Mouse (Mus musculus) lung, adult 2 months (tissue): Measurements from ENCODE around the gene Gng3. TPM values are rescaled to one million over a fixed set of nuclear protein-coding genes. Genes with fewer than 3 reads are reported as not detected.

Experiments
- DNase-seq: peaks from one replicate; pipeline ENCODE4 v3.0.0; 2022
- H3K4me1 ChIP-seq: fragments of 200-500 bp; 2 replicates; pipeline ENCODE4 v1.6.1; 2011; ENCODE audit warnings: low read length; ENCODE audit not compliant: control insufficient read depth, insufficient read depth
- H3K4me3 ChIP-seq: fragments of 200-500 bp; replicated peaks from 2 replicates; pipeline ENCODE3; 2011; ENCODE audit warnings: low read depth, mild to moderate bottlenecking, control low read depth, low read length; ENCODE audit errors: extremely low read depth
- CTCF ChIP-seq: fragments of 200-500 bp; IDR thresholded peaks from 2 replicates; pipeline ENCODE4 v1.5.1; 2011; ENCODE audit warnings: mild to moderate bottlenecking, low read length, control low read depth; ENCODE audit not compliant: insufficient read depth
- POLR2A ChIP-seq: fragments of 200-500 bp; IDR thresholded peaks from 2 replicates; pipeline ENCODE4 v1.6.1; 2011; ENCODE audit warnings: low read depth, mild to moderate bottlenecking, control low read depth, low read length, borderline replicate concordance; ENCODE audit errors: extremely low read depth
- WGBS: fragments of 180-500 bp; shearing (Covaris S2); methylation state at CpG from one replicate; pipeline ENCODE4 v1.1.7; 2018; 5-methylcytosine and 5-hydroxymethylcytosine counted together
- polyA plus RNA-seq: library from polyadenylated mRNA; depleted of rRNA; stranded (reverse); fragments of >200 nt; gene quantifications from 2 replicates; pipeline ENCODE4 v1.2.3, GENCODE M21; 2012; rRNA removed

Gene Gng3
- 0.11 and 0.19 TPM in 2 replicates for polyA plus RNA-seq

- DNase-seq = no peak
- 81% methylated on average over 11 of the region's 11 CpGs for whole genome bisulfite sequencing
- peaks cover 8% of the 10 kb centered on the region; the same call in 1 of the 2 replicates for H3K4me1 ChIP-seq
- no peak for TF ChIP-seq CTCF
- no peak for TF ChIP-seq POLR2A
- H3K4me3 ChIP-seq = peak within 1 kb of the TSS; percentile 72
Observed at GRCm38 (mm10) chr19:8839103-8839907, at the start of gene Gng3. Gene Gng3 (minus strand): TSS chr19:8839194.

- no peak for DNase-seq
- no peak for TF ChIP-seq CTCF
- no peak for TF ChIP-seq POLR2A
- Histone ChIP-seq H3K4me1 (peaks cover 3% of the 10 kb centered on the region; the same call in 1 of the 2 replicates), H3K4me3 (peak overlapping the region; percentile 96)
- WGBS = 18% methylated on average over 19 of the region's 19 CpGs
Observed at GRCm38 (mm10) chr19:8887585-8888463, 48.8 kb upstream of the Gng3 start.

DNA sequence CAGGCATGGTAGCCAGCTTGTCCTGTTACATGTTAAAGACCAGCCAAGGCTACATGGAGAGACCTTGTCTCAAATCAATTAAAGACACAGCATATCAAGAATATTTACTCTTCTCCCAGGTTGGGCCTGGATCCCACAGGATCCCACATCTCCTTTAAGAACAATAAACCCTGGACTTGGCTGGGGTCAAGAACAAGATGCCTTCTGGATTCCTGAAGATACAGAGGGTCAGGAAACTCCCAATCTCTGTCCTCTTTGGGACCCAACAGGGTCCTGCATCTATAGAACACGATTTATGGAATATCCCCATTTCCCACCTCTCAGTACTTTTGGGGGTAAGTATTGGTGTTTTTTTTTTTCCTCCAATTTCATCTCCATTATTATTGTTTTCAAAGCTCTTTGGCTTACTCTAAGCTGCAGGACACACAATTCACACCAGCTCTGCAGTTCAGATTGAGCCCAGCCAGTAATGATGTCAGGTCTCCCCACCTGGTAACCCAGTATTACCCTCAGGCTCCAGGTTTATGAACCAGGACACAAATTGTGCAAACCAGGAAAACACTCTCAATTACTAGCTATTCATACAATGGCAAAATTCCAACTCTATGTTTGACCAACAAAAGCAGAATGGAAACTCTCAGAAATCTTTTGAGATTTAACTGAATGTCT lies 48.1 kb upstream of the Gng3 start:
- WGBS = 40% methylated on average over 1 of the region's 1 CpGs
- Histone ChIP-seq H3K4me3 (no peak overlapping the region), H3K4me1 (peaks cover 3% of the 10 kb centered on the region; the same call in 1 of the 2 replicates)
- no peak for TF ChIP-seq POLR2A
- no peak for TF ChIP-seq CTCF
- DNase-seq = no peak

- 69% methylated on average over 3 of the region's 3 CpGs for WGBS
- DNase-seq = no peak
- no peak for TF ChIP-seq POLR2A
- no peak for TF ChIP-seq CTCF
- Histone ChIP-seq H3K4me3 (no peak within 1 kb of the TSS), H3K4me1 (peaks cover 6% of the 10 kb centered on the region)
Observed at GRCm38 (mm10) chr19:8883616-8884015, 44.6 kb upstream of the Gng3 start, which contains the start of the genes Lbhd1 and Gm49403. Gene Lbhd1 (plus strand): TSS chr19:8883732. Gene Gm49403 (plus strand): TSS chr19:8883930.

DNA sequence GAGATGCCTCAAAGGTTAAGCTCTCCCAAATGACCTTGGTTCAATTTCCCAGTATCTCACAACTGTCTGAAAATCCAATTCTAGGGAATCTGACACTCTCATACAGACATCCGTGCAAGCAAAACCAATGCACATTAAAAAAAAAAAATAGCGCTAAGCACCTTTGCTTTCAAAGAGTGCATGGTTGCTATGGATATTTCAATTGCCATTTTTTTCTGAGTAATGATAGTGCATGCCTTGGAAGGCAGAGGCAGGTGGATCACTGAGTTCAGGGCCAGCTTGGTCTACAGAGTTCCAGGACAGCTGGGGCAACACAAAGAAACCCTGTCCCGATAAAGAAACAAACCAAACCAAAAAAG lies 42.0 kb upstream of the Gng3 start:
- DNase-seq = no peak
- H3K4me1 ChIP-seq = peaks cover 3% of the 10 kb centered on the region
- WGBS = 8% methylated on average over 3 of the region's 3 CpGs
- TF ChIP-seq CTCF = no peak
- no peak for TF ChIP-seq POLR2A
- H3K4me3 ChIP-seq = peak overlapping the region; percentile 76

- TF ChIP-seq POLR2A = peak; percentile 92; the same call in 1 of the 2 replicates
- no peak for TF ChIP-seq CTCF
- H3K4me3 ChIP-seq = peak within 1 kb of the TSS; percentile 76
- peak; percentile 83 for DNase-seq
- H3K4me1 ChIP-seq = peaks cover 3% of the 10 kb centered on the region
- under 1% methylated on average over 42 of the region's 42 CpGs for WGBS
Observed at GRCm38 (mm10) chr19:8880311-8881033, 41.5 kb upstream of the Gng3 start, which contains the start of gene Uqcc3. Gene Uqcc3 (minus strand): TSS chr19:8880923.

- no peak for TF ChIP-seq CTCF
- TF ChIP-seq POLR2A = no peak
- WGBS = 89% methylated on average over 7 of the region's 7 CpGs
- Histone ChIP-seq H3K4me1 (peaks cover 3% of the 10 kb centered on the region), H3K4me3 (no peak overlapping the region)
- DNase-seq = no peak
Observed at GRCm38 (mm10) chr19:8875031-8875430, 36.0 kb upstream of the Gng3 start.

GRCm38 (mm10) chr19:8872266-8872840 lies 33.4 kb upstream of the Gng3 start:
- 57% methylated on average over 10 of the region's 10 CpGs for WGBS
- no peak for DNase-seq
- no peaks in the 10 kb centered on the region; the same call in 1 of the 2 replicates for H3K4me1 ChIP-seq
- TF ChIP-seq CTCF (no peak), POLR2A (no peak)
- H3K4me3 ChIP-seq = peak overlapping the region; percentile 72
